Mouse (Mus musculus): ENCODE results near the gene Ubqln4. TPM values are rescaled to one million over a fixed set of nuclear protein-coding genes. Genes with fewer than 3 reads are reported as not detected.

The Ubqln4 gene
- total and polyA plus RNA-seq, 3 experiments, result 43.6 to 171 (median 83.0) TPM

- H3K27ac ChIP-seq (ENCODE audit: control insufficient read depth, low read depth, low read length), result no peak overlapping the region
- H3K36me3 ChIP-seq (ENCODE audit: control insufficient read depth in 1 of 2, insufficient read depth in 2 of 2, low read length in 2 of 2), result peaks cover 0 to 9% of the 10 kb centered on the region in 2 experiments; a peak in 2 of 4 replicates
- no peak overlapping the region for H3K9ac ChIP-seq (ENCODE audit: control insufficient read depth, low read depth, low read length, poor library complexity, severe bottlenecking)
- no peak for DNase-seq (ENCODE audit: low read depth, low spot score)
- H3K4me1 ChIP-seq (ENCODE audit: control insufficient read depth in 1 of 2, insufficient read depth in 2 of 2, low read length in 2 of 2), result peaks cover 5 to 6% of the 10 kb centered on the region in 2 experiments
- H3K27me3 ChIP-seq (ENCODE audit: control insufficient read depth in 1 of 2, insufficient read depth in 2 of 2, low read length in 2 of 2), result no peaks in the 10 kb centered on the region
- H3K4me3 ChIP-seq (ENCODE audit: control insufficient read depth in 1 of 2, insufficient read depth in 1 of 2, low read depth in 2 of 2, low read length in 2 of 2), result no peak overlapping the region
- no peaks in the 10 kb centered on the region; the same call in 1 of the 2 replicates for H3K79me2 ChIP-seq (ENCODE audit: control insufficient read depth, insufficient read depth, low read length, poor library complexity)
- no peaks in the 10 kb centered on the region for H3K9me3 ChIP-seq (replicated peaks; ENCODE audit: insufficient read depth, low read length)
- TF ChIP-seq MYB (IDR thresholded peaks at IDR 0.05; ENCODE audit: low read depth, low read length), result no peak
- TF ChIP-seq ZMIZ1 (IDR thresholded peaks at IDR 0.05; ENCODE audit: low read depth, low read length), result no peak
- no peak for TF ChIP-seq MAX (IDR thresholded peaks at IDR 0.05; ENCODE audit: low read length)
- no peak for TF ChIP-seq JUND (IDR thresholded peaks at IDR 0.05; ENCODE audit: low read depth, low read length)
These were observed 14.2 kb upstream of the Ubqln4 start for GRCm38 (mm10) chr3:88539397-88539796.

GRCm38 (mm10) chr3:88540085-88540484, 13.5 kb upstream of the Ubqln4 start:
- no peak overlapping the region for H3K4me3 ChIP-seq (ENCODE audit: control insufficient read depth in 1 of 2, insufficient read depth in 1 of 2, low read depth in 2 of 2, low read length in 2 of 2)
- H3K36me3 ChIP-seq (ENCODE audit: control insufficient read depth in 1 of 2, insufficient read depth in 2 of 2, low read length in 2 of 2), result peaks cover 0 to 10% of the 10 kb centered on the region in 2 experiments; a peak in 2 of 4 replicates
- DNase-seq (ENCODE audit: low read depth, low spot score), result no peak
- H3K4me1 ChIP-seq (ENCODE audit: control insufficient read depth in 1 of 2, insufficient read depth in 2 of 2, low read length in 2 of 2), result peaks cover 9 to 11% of the 10 kb centered on the region in 2 experiments
- no peak overlapping the region for H3K9ac ChIP-seq (ENCODE audit: control insufficient read depth, low read depth, low read length, poor library complexity, severe bottlenecking)
- H3K27ac ChIP-seq (ENCODE audit: control insufficient read depth, low read depth, low read length), result no peak overlapping the region
- TF ChIP-seq RCOR1 (IDR thresholded peaks at IDR 0.05; ENCODE audit: low read depth, low read length) (no peak), TAL1 (IDR thresholded peaks at IDR 0.05; ENCODE audit: low read length) (no peak), GABPA (IDR thresholded peaks at IDR 0.05; ENCODE audit: low read depth, low read length) (no peak), USF1 (IDR thresholded peaks at IDR 0.05; ENCODE audit: low read depth, low read length) (no peak), ZMIZ1 (IDR thresholded peaks at IDR 0.05; ENCODE audit: low read depth, low read length) (no peak), RAD21 (IDR thresholded peaks at IDR 0.05; ENCODE audit: low read depth, low read length) (no peak), CHD1 (IDR thresholded peaks at IDR 0.05; ENCODE audit: low read depth, low read length) (no peak), CTCF (IDR thresholded peaks at IDR 0.05 in 2 of 3, conservative IDR thresholded peaks at IDR 0.05 in 1 of 3; ENCODE audit: control insufficient read depth in 1 of 3, insufficient read depth in 1 of 3, low read depth in 2 of 3, low read length in 3 of 3, poor library complexity in 1 of 3, severe bottlenecking in 1 of 3) (no peak), CHD2 (IDR thresholded peaks at IDR 0.05; ENCODE audit: low read length) (no peak), E2F4 (IDR thresholded peaks at IDR 0.05; ENCODE audit: borderline replicate concordance, low read depth, low read length) (no peak), ZKSCAN1 (IDR thresholded peaks at IDR 0.05; ENCODE audit: low read depth, low read length) (no peak)
- no peaks in the 10 kb centered on the region for H3K9me3 ChIP-seq (replicated peaks; ENCODE audit: insufficient read depth, low read length)
- no peaks in the 10 kb centered on the region for H3K27me3 ChIP-seq (ENCODE audit: control insufficient read depth in 1 of 2, insufficient read depth in 2 of 2, low read length in 2 of 2)
- no peaks in the 10 kb centered on the region; the same call in 1 of the 2 replicates for H3K79me2 ChIP-seq (ENCODE audit: control insufficient read depth, insufficient read depth, low read length, poor library complexity)

Measured in MEL (cell line).